Mouse (Mus musculus): ENCODE data around the gene Cox4i2. TPM values are rescaled to one million over a fixed set of nuclear protein-coding genes. Genes with fewer than 3 reads are reported as not detected.

Gene Cox4i2
- total RNA-seq (2015) (0.20 and 0.55 TPM in 2 replicates), total RNA-seq (2017) (0.41 TPM in 1 of 2 replicates, not detected in the other)

DNA sequence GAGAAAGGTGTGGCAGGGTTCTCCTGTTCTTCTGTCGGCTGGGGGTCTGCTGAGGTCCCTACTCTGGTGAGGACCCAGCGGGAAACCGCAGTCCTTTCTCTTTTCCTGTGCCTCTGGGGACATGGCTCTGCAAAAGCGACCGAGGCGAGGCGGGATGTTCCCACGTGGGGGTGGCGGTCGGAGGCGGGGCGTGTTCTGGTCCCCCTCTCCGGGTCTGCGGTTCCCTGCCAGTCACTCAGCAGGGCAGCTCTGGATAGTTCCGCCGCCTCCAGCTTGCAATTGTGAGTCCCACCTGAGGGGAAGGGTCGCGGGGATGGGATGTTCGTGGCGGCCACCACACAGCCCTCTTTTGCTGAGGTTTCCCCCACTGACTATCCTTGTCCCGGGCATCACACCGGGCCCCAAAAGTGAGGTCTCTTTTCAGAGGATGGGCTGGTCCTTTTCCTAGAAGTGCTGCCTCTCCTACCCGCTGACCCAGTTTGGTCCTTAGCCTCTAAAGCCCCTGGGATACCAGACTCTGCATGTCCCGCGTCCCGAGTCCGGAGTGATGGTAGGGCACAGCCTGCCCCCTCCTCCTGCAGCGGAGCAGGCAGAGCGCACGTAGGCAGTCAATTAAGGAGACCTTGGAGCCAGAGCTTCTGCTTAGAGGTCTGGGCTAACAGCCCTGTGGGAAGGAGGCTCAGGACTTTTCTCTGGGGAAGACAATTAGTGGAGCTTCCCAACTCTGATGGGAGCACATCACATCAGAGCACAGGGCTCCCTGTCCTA, at the start of gene Cox4i2:
Gene Cox4i2, plus strand, starts transcription at position 230 of the 768 bp plus-strand sequence.
- ATAC-seq (ENCODE audit: poor library complexity, severe bottlenecking): 0 out of 2 replicates have a peak, but pooled peaks have one; percentile 29

DNA sequence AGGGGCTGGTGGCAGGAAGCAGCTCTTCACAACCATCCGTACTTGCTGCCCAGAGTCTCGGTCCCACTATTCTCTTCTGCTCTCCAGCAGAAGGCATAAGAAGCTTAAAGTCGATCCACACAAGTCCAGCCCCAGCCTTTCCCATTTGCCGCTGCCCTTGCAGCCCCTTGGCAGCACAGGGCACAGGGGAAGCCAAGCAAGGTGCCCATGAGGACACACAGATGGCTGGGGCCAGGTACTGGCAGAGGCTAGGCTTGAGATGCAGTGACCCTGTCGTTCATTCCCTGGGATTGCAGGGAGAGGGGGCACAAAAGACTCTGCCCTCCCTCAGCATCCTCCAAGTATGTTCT, 49.7 kb upstream of the Cox4i2 start:
- no peak for ATAC-seq (ENCODE audit: poor library complexity, severe bottlenecking)

DNA sequence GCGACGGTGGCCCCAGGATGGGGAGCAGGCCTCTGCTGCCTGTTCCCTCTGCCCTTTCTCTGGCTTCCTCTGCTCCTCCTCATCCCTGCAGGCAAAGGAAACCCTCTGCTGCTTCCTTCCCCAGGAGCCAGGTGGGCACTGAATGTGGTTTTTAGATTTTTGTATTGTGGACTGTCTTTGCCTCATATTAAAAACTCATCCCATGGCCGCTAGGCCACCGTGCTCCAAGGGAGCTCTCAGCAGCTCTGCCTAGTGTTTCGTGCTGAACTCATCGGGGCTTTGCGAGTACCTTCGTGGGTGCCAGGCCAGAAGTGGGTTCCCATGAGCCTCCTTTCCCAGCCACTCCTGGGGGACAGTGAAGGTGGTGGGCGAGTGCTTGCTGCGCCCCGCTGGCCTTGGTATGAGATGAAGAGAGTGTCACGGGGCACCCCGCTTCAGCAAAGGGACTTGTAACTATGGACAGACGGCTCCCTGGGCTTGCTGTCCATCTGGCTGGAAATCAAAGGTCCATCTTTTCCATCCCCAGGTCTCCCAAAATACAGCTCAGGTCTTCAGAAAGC, 49.1 kb upstream of the Cox4i2 start:
- ATAC-seq (ENCODE audit: poor library complexity, severe bottlenecking): no peak

DNA sequence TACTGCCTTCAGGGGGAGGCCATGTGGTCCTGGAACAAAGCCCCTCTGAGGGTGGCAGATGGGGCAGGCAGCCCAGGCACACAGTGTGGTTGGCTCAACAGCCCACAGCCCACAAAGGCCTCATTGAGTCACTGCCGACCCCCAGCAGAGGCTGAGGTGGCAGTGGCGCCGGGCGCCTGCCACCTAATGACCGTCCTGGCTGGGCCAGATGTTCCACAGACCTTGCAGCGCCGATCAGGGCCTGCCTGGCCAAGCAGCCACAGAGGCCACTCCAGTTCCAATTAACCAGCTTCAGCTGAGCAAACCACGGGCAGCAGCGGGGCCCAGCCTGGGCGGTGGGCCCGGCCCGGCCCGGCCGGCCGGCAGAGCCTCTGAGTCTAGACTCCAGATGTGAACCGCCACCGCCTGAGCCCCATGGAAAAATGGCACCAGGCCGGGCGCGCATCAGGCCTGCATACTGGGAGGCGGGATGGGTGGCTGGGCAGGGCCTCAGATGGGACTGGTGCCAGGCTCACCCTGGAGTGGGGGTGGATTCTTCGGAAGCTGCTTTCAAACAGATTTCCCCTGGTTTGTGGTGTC, 47.9 kb upstream of the Cox4i2 start:
- no peak for ATAC-seq (ENCODE audit: poor library complexity, severe bottlenecking)

DNA sequence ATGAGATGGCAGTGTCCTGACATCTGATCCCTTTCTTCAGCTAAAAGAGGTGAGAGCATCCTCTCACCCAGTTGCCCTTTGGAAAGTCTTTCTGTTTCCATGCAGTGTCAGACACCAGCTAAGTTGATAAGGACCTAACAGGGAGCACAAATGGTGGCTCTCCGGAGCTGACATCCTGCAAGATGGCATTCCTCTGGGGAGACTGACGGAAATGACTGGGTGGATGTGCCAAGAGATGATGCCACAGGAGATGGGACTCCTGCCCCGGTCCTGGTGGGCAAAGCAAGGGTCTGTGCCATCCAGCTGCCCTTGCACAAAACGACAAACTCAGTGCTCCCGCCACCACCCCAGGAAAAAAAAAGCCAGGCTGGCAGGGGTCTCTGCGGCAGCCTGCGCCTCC, 46.8 kb upstream of the Cox4i2 start:
- ATAC-seq (ENCODE audit: poor library complexity, severe bottlenecking): no peak

DNA sequence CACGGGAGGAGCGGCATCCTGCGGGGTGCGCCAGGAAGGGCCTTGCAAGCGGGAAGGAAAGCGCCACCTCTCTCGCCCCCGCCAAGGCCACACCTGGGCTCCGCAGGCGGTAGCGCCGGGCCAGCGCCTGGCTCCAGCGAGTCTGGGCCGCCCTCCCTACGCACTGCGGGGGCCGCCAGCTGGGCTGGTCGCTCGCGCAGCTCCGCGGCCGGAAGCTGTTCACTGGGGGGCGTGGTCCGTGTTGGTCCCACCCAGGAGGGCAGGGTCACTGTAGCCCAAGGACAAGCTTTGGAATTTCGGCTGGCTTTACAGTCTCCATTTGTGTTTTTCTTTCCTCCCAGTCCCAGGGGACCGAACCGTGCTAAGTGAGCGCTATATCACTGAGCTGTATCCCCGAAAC, 46.3 kb upstream of the Cox4i2 start:
- ATAC-seq (ENCODE audit: poor library complexity, severe bottlenecking): no peak

DNA sequence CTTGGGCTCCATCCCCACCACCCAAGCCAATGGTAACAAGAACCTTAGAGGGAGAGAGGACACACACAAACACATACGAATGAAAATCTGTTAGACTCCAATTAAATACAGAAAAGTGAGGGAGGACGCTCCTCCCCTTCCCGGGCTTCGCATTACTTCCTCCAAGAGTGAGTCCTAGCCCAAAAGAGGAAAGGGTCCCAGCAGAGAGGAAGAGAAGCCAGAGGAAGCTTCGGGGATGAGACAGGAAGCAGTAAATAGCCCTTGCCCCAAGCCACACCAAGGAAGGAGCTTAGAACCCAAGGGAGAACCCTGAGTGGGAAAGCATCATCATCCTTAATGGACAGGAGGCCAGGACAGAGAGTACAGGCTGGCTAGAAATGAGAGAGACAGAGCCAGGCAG, 44.9 kb upstream of the Cox4i2 start:
- ATAC-seq (ENCODE audit: poor library complexity, severe bottlenecking): peak; percentile 74

DNA sequence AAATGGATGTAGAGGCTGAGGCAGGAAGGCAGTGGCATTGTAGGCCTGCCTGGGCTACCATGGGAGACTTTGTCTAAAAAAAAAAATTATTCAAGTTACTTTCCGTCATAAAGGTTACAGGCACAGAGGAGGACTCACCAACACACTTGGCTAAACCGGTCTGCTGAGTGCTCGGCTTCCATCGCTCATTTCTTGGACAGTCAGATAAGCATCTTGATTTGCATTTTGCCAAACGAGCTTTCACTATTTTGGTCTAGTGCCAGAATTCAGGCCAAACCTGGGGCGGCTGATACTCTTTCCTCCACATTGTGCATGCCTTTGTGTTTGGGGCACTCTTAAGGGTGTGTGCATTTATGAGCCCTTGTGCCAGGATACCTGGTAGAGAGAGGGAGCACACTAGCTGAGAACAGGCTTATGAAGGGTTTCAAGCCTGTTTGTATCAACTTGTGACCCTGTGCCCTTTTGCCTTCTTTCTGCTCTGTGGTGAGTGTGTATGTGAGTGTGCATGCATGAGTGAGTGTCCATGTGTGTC, 37.7 kb upstream of the Cox4i2 start:
- ATAC-seq (ENCODE audit: poor library complexity, severe bottlenecking): no peak

DNA sequence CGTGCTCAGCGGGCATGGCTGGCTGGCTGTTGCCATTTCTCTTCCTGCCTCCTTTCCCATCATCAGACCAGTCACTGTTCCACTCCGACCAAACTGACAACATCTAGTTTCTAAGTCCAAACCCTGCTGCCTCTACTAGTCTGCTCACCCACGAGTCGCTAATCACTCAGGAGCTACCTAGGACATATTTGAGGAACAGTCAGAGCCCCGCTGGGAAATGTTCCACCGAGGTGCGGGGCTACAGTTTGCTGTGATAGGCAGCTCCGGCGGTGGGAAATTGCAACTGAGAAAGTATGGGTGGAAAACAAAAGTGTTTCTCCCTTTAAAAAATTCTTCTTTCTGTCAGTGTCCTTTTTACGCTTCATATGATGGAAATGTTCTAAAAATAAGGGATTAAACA, 36.3 kb upstream of the Cox4i2 start:
- ATAC-seq (ENCODE audit: poor library complexity, severe bottlenecking): no peak

DNA sequence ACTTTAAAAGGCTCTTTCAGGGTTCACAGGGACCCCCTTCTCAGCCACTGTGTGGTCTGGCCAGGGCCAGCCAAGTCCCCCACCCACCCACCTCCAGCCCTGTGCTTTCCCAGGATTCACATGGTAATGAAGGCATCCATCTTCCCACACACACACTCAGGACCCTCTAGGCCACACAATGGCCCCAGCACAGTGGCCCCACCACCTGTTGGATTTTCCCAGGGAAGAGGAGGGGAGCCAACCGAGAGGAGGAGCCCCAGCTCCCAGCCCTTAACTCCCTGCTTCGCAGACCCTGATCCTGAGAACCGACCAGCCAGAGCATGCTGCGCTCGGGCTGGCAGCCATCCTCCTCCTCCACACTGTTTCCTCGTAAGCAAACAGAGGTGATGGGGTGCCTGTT, 35.9 kb upstream of the Cox4i2 start:
- no peak for ATAC-seq (ENCODE audit: poor library complexity, severe bottlenecking)

DNA sequence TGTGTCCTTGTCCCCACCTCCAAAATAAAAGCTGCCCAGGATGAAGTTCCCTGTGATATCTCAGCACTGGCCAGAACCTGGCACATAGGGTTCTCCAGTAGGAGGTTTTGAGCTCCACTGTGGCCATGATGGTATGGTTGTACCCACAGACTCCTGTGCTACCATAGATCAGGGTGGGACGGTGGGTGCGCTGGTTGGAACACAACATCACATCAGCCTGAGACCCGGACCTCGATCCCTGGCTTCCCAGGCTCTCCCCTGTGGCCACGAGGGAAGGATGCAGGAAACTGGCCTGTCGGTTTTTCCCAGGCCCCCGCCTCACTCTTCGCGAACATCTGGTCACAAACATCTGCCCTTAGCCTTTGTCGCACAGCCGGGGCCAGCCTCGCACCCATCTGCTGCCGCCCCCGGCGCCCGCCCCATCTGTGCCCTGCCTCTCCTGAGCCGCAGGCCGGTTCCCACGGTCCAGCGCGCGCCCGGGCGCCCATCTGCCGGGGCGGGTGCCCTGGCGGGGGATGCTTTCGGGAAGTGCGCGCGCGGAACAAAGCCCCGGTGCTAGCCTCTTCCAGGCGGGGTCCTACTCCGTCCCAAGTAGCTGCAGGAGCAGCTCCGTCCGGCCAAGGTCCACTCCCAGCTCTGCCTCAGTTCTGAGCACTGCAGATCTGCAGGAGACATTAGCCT, 30.2 kb upstream of the Cox4i2 start:
- ATAC-seq (ENCODE audit: poor library complexity, severe bottlenecking): peak; percentile 70

DNA sequence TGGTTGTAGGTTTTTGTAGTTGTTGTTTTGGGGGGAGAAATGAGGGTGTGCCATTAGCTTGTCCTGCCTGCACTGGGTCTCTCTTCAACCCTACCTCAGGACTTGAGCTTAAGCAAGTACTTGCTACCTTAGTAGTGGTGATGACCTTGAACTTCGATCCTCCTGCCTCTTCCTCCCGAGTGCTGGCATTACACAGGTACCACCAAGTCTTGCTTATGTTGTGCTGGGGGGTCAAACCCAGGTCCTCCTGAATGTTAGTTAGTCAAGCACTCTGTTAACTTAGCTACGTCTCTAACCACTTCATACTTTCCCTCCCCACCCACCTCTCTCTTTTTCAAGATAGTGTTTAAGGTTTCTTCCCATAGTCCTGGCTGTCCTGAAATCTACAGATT, 29.6 kb upstream of the Cox4i2 start:
- no peak for ATAC-seq (ENCODE audit: poor library complexity, severe bottlenecking)

DNA sequence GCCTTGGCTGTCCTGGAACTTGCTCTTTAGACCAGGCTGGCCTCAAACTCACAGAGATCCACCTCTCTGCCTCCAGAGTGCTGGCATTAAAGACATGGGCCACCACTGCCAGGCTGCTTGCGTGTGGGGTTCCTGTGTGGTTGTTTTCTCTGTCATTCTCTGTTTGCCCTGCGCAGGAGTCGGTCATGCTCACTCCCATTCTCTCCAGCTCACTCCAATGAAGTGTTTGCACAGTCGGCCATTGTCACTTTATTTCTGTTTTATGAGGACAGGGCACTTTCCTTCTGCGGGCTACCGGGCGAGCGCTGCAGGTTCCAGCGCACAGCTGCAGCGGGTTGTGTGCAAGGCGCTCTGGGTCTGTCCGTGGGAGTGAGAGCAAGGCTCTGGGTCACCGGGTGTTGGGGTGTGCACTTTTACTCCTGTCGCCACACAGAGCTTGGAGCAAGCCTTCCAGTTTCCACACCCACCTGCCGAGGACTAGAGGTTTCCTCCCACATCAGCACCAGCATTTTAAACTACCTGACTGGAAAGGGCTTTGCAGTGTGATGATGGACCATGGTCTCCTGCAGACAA, 28.7 kb upstream of the Cox4i2 start:
- no peak for ATAC-seq (ENCODE audit: poor library complexity, severe bottlenecking)

DNA sequence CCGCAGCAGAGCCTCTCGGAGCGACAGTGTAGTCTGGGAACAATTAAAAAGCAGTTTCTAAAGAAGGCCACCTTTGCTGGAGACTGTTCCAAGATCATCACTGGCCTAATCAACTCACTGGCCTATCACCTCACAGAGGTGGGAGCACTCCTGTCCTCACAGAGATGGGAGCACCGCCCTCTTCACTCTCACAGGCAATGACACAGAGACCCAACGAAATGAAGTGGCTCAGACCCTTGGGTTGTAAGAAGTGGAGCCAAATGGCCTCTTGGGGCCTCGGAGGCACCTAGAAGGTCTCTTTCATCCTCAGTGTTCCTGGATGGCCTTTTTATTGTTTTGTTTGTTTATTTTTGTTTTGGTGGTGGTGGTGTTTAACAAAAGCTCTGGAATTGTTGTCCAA, 27.8 kb upstream of the Cox4i2 start:
- no peak for ATAC-seq (ENCODE audit: poor library complexity, severe bottlenecking)

DNA sequence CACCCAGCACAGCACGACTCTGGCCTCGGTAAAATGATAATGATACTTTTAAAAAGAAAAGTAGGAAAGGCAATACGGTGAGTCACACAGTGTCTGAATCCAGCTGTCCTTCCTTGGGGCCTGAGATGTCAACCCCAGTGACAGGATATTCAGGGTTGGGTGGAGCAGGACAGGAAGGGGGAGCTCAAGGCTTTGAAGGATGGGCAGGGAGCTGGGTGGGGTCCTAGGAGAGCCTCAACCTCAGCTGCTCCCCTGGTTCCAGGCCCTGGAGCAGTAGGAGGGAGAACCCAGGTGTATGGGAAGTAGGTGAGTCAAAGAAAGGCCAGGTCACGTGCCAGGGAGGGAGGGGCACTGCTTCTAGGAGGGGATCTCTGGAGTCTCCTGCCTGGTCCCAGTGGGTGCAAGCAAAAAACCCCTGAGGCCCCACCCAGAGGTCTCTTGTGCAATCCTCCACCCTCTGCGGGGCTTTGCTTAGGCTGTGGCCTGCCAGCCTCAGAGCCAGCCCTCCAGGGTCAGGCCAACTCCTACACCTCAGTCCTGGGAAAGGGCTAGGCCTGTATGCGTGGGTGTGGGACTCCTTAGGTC, 27.1 kb upstream of the Cox4i2 start:
- ATAC-seq (ENCODE audit: poor library complexity, severe bottlenecking): peak; percentile 53

DNA sequence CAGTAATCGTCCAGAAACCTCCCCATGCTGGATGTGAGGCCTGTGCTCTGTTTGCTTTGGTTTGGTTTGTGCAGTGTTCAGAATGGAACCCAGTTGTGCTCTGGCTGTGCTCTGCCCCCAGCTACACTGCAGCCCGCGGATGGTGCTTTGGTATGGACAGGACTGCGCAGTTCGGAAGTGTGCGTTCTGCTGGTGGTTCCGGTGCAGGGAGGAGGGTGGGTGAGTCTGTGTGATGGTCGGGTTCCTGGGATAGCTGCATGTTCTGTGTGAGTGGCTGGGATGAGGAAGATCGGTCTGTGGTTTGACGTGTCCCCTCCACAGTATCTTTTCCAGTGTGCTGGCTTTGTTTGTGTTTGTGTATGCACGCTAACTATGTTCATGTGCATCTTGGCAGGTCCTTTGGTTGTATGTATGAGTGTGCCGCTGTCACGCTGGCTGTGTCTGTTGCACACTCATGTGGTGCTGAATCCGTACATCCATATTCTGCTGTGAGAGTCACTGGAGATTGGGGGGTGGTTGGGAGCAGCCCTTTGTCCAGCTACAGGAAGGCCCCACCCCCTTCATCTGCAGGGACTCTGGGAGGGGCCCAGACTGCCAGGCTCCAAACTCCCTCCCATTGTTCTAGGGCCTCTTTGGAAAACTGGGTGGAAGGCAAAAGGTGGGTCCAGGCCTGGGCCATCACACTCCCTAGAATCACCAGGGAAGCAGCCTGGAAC, 26.0 kb upstream of the Cox4i2 start:
- ATAC-seq (ENCODE audit: poor library complexity, severe bottlenecking): no peak

DNA sequence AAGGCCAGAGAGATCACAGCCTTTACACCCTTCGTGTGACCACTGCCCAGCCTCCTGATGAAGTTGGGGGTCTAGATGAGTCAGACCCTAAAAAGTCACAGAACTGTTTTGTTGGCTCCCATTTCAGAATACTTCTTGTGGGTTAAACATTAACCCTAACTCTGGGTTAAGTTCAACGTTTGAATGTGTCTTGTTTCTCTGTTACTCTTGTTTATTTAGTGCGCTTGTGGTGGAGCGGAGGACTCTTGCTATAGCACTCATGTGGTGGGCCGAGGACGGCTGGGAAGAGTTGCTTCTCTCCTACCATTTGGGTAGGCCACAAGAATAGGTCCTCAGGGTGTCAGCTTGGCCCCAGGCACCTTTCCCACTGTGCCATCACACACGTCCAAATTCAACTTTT, 25.4 kb upstream of the Cox4i2 start:
- no peak for ATAC-seq (ENCODE audit: poor library complexity, severe bottlenecking)

DNA sequence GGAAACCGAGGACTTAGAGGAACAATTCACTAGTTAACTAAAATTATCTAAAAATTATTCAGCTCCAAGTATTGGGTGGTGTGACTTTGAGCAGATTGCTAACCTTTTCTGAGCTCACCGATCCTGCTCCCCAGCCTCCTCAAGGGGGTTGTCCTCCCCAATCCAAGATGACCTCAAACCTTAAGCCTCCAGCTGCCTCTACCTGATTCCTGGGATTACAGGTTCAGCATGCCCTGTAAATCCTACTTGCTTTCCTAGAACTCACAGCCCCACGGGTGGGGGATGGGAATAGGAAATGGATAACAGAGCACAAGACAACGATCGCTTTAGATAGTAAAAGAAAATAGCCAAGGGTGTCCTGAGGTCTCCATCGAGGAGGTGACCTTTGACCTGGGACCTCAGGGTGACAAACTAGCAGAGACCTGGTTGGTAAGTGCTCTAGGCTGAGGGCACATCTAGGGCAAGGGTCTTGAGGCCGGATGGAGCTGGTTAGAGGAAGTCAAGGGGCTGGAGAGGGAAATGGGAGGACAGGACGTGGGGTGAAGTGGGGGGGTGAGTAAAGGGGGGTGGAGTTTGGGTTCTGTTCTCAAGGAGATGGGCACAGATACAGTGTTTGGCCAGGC, 24.8 kb upstream of the Cox4i2 start:
- ATAC-seq (ENCODE audit: poor library complexity, severe bottlenecking): no peak

DNA sequence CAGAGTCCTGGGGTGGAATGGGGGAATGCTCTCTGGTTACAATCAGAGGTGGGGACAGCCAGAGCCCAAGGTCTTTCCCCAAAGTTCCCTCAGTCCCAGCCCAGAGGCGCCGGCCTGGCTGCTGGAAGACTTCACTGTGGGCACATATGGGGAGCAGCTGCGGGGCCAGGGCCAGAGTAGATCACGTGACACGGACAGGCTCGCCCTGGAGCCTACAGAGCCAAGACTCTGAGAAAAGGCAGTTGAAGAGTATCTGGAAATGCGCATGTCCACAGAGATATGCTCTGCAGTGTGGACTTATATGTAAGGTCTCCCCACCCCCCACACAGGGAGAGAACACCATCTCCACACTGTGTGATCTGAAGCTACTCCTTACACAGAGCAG, 24.3 kb upstream of the Cox4i2 start:
- ATAC-seq (ENCODE audit: poor library complexity, severe bottlenecking): no peak

DNA sequence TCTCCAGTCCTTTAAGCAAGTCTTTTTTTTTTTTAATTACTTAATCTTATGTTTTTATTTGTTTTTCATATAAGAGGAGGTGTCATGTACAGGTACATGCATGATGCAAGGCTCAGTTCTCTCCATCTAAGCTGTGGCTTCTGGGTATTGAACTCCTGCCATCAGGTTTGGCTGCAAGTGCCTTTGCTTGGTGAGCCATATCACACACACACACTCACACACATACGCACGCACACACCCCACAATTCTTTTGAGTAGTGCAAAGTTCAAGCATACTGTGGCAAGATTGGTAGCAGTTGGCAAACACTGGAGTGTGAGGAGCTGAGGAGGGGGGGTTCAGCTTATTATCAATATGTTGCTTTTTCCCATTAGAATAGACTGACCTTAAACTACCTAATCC, 20.8 kb upstream of the Cox4i2 start:
- no peak for ATAC-seq (ENCODE audit: poor library complexity, severe bottlenecking)
